Mouse (Mus musculus) limb, embryonic 11.5 days (tissue): ENCODE results near the gene Pdia4. TPM values are rescaled to one million over a fixed set of nuclear protein-coding genes. Genes with fewer than 3 reads are reported as not detected.
A peak's percentile ranks its signal among the peaks of the same experiment; 100 is the strongest.

ENCODE experiments used
- ATAC-seq: fragments of 200-750 bp; cut with Nextera tagmentation; 2 replicates; pipeline ENCODE4 v1.8.0; 2017; ENCODE audit warnings: low read depth; ENCODE audit not compliant: insufficient number of reproducible peaks, low FRiP score, low TSS enrichment
- DNase-seq: peaks from one replicate; pipeline ENCODE4 v3.0.0-alpha.2; 2015; ENCODE audit warnings: low spot score
- H3K27ac ChIP-seq: fragments of 300-500 bp; sonication (generic); replicated peaks from 2 replicates; pipeline ENCODE4 v1.5.1; 2014; ENCODE audit warnings: low read depth, mild to moderate bottlenecking, low read length
- H3K27me3 ChIP-seq: fragments of 300-500 bp; sonication (generic); 2 replicates; pipeline ENCODE4 v1.6.1; 2014; ENCODE audit warnings: mild to moderate bottlenecking, low read length, mixed read lengths; ENCODE audit not compliant: control insufficient read depth, insufficient read depth
- H3K36me3 ChIP-seq: fragments of 300-500 bp; sonication (generic); 2 replicates; pipeline ENCODE4 v1.6.1; 2014; ENCODE audit warnings: mild to moderate bottlenecking, low read length, moderate library complexity, mixed read lengths; ENCODE audit not compliant: control insufficient read depth, insufficient read depth
- H3K4me1 ChIP-seq: fragments of 300-500 bp; sonication (generic); 2 replicates; pipeline ENCODE4 v1.6.1; 2014; ENCODE audit warnings: low read length, mixed read lengths; ENCODE audit not compliant: control insufficient read depth, insufficient read depth
- H3K4me2 ChIP-seq: fragments of 300-500 bp; sonication (generic); 2 replicates; pipeline ENCODE4 v1.6.1; 2014; ENCODE audit warnings: low read depth, mild to moderate bottlenecking, moderate library complexity; ENCODE audit not compliant: severe bottlenecking
- H3K4me3 ChIP-seq: fragments of 300-500 bp; sonication (generic); 2 replicates; pipeline ENCODE4 v1.5.1; 2014; ENCODE audit warnings: low read depth, low read length
- H3K9ac ChIP-seq: fragments of 300-500 bp; sonication (generic); 2 replicates; pipeline ENCODE4 v1.6.1; 2014; ENCODE audit warnings: mild to moderate bottlenecking, low read length
- H3K9me3 ChIP-seq: fragments of 300-500 bp; sonication (generic); 2 replicates; pipeline ENCODE4 v1.6.1; 2016; ENCODE audit warnings: low read length; ENCODE audit not compliant: control insufficient read depth
- WGBS: fragments of 180-500 bp; shearing (Covaris S2); extraction: QIAGEN DNeasy Blood & Tissue Kit; methylation state at CpG from one replicate; pipeline ENCODE4 v1.1.7; 2014; 5-methylcytosine and 5-hydroxymethylcytosine counted together
- polyA plus RNA-seq: library from polyadenylated mRNA; unstranded; fragments of >200 nt; fragmentation: Nextera tagmentation; extraction: Ambion mirVana; gene quantifications from 2 replicates; pipeline ENCODE4 v1.2.1, GENCODE M21; 2014

The Pdia4 gene
- polyA plus RNA-seq, 1 experiment from 2014 or later = 322 TPM

DNA sequence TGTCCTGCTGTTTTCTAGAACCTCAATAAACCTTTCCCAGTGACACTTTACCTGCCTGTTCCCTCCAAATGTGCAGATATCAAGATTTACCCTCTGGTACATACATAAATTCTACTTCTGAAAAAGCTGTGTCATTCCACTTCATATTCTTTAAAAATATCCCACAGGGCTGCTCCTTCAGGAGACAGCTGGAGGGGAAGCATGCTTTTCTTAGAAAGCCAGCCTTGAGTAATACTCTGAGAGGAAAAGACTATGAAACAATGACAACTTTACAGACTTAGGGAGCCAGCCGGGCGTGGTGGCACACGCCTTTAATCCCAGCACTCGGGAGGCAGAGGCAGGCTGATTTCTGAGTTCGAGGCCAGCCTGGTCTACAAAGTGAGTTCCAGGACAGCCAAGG is 4.7 kb downstream of the Pdia4 start:
- no peak overlapping the region for H3K4me3 ChIP-seq
- no peak for ATAC-seq
- H3K27ac ChIP-seq = no peak overlapping the region
- H3K36me3 ChIP-seq = peaks cover 17% of the 10 kb centered on the region
- H3K27me3 ChIP-seq = no peaks in the 10 kb centered on the region
- no peaks in the 10 kb centered on the region for H3K9me3 ChIP-seq
- 0 out of 2 replicates have a peak, but pooled peaks cover 3% of the 10 kb centered on the region for H3K4me1 ChIP-seq
- 94% methylated on average over 5 of the region's 5 CpGs for WGBS
- no peak overlapping the region for H3K9ac ChIP-seq
- H3K4me2 ChIP-seq = no peak overlapping the region
- no peak for DNase-seq

DNA sequence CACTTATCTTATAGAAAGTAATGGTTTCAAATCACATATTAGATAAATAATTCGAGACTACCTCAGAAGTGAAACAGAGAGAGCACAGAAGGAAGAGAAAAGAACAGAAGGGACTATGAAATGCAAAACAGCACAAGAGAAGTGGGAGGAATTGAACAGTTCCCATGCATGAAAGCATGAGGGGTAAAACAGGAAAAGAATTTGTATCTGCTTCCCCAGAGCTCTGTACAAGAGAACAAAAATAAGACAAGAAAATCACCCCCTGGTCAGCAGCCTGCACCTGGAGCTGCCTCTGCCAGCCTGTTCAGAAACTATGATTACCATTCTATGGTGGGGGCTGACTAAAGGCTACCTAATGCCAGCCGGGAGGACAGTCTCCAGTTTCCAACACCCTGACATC is 5.8 kb downstream of the Pdia4 start:
- no peak overlapping the region for H3K27ac ChIP-seq
- H3K27me3 ChIP-seq = no peaks in the 10 kb centered on the region
- no peak overlapping the region for H3K9ac ChIP-seq
- WGBS = 81% methylated on average over 2 of the region's 2 CpGs
- H3K36me3 ChIP-seq = peaks cover 25% of the 10 kb centered on the region
- no peaks in the 10 kb centered on the region for H3K9me3 ChIP-seq
- 0 out of 2 replicates have a peak, but pooled peaks cover 3% of the 10 kb centered on the region for H3K4me1 ChIP-seq
- no peak overlapping the region for H3K4me2 ChIP-seq
- no peak overlapping the region for H3K4me3 ChIP-seq
- no peak for DNase-seq
- ATAC-seq = no peak

DNA sequence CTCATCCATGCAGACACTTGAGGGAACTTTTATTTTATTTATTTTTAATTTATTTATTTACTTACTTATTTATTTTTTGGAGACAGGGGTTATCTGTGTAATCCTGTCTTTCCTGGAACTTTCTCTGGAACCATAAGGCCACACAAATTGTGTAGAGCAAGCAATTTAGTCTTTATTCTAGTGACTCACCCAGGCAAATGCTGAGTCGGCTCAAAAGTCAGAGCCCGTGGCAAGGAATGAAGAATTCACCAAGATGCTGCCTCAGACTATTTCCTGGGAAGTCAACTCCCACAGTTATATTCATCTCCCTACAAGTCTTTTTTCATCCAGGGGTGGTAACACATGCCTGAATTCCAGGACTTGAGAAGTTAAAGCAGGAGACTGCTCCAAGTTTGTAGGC is 7.7 kb downstream of the Pdia4 start:
- H3K27ac ChIP-seq = no peak overlapping the region
- H3K9ac ChIP-seq = no peak overlapping the region
- H3K4me1 ChIP-seq = 0 out of 2 replicates have a peak, but pooled peaks cover 3% of the 10 kb centered on the region
- 87% methylated on average over 2 of the region's 2 CpGs for WGBS
- DNase-seq (no peak), ATAC-seq (no peak)
- H3K36me3 ChIP-seq = peaks cover 32% of the 10 kb centered on the region
- H3K4me2 ChIP-seq = no peak overlapping the region
- H3K9me3 ChIP-seq = no peaks in the 10 kb centered on the region
- H3K4me3 ChIP-seq = no peak overlapping the region
- H3K27me3 ChIP-seq = no peaks in the 10 kb centered on the region

DNA sequence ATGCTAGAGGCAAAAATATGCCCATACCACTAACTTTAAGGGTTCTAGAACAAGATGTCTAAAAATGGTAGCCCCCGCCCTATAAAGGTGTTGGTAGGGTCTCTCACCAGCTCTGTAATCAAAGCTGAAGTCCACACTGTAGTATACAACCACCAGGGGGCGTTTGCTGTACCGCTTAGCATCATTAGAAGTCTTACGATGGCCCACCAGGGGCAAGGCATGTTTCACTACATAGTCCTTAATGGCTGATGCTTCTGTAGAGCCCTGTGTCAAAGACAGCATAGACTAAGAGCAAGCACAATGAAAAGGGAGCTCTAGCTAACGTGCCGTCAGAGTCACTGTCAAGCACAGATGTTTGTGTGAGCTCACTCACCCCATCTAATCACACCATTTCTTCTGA is 14.2 kb downstream of the Pdia4 start:
- Histone ChIP-seq H3K4me1 (no peaks in the 10 kb centered on the region), H3K27ac (no peak overlapping the region), H3K9ac (no peak overlapping the region), H3K27me3 (no peaks in the 10 kb centered on the region), H3K4me3 (no peak overlapping the region), H3K36me3 (peaks cover 40% of the 10 kb centered on the region), H3K4me2 (no peak overlapping the region), H3K9me3 (no peaks in the 10 kb centered on the region)
- WGBS = 59% methylated on average over 6 of the region's 6 CpGs
- DNase-seq (peak; percentile 67), ATAC-seq (no peak)

DNA sequence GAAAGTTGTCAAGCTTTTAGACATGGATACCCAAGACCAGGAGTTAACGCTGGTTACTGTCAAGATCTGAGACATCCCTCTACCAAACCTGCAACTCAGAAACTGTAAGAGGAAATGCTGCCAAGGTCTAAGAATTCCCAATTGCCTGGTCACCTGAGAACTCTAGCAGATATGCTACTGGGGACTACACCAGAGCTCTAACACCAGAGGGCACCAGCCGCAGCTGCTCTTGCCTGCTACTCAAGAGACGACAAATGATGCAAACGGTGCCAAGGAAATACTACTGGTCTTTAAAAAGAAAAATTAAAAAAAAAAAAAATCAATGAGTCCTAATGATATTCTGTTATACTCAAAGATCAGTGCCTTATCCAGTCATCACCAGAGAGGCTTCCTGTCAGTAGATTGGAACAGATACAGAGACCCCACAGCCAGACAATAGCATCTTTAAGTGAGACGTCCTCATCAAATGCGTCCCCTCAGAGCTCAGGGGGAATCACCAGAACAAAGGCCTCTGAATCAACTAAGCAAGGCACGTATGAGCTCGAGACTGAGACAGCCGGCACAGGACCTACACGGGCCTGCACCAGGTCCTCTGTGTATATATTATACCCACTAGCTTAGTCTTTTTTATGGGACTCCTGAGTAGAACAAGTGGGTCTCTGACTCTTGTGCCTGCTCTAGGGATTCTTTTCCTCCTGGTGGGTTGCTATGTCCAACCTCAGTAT is 19.0 kb downstream of the Pdia4 start:
- Histone ChIP-seq H3K4me3 (no peak overlapping the region), H3K9ac (no peak overlapping the region), H3K4me1 (no peaks in the 10 kb centered on the region), H3K27ac (no peak overlapping the region), H3K36me3 (peaks cover 13% of the 10 kb centered on the region), H3K9me3 (no peaks in the 10 kb centered on the region), H3K27me3 (no peaks in the 10 kb centered on the region), H3K4me2 (no peak overlapping the region)
- DNase-seq = no peak
- 75% methylated on average over 10 of the region's 10 CpGs for WGBS
- ATAC-seq = no peak

DNA sequence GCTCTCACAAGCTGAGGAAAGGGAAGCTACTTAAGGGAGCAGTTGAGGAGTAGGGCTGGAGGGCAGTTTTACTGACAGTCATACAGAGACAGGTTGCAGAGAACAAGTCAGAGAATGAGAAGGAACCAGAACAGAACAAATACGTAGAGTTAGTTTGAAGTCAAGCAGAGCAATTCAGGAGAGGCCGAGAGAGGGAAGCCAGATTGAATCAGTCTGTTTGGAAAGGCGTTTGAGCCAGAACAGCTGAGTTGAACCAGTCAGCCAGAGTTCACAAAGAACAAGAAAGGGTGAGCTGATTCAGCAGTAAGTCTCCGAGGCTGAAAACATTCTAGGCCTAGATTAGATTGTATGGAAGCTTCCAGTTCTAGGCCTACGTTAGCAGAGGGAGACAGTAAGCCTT is 19.9 kb downstream of the Pdia4 start:
- Histone ChIP-seq H3K4me2 (no peak overlapping the region), H3K4me3 (no peak overlapping the region), H3K36me3 (peaks cover 8% of the 10 kb centered on the region), H3K9me3 (no peaks in the 10 kb centered on the region), H3K4me1 (no peaks in the 10 kb centered on the region), H3K9ac (no peak overlapping the region), H3K27me3 (no peaks in the 10 kb centered on the region), H3K27ac (no peak overlapping the region)
- no peak for DNase-seq
- WGBS = 87% methylated on average over 5 of the region's 5 CpGs
- ATAC-seq = no peak

DNA sequence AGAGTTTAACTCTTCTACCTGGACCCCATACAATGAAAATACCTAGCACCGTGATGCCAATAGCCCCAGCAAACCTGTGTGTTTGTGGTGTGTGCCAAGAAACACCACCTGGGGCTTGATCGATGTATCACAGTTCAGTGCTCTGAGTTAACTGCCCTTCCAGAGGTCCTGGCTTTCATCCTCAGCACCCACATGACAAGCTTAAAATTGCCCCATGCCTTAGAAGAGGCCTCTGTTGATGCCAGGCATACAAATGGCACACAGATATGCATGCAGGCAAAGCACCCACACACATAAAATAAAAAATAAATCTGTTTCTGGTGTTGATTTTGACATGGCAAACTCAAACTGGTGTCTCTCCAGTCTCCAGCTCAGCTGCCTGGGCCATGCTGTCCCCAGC is 20.7 kb downstream of the Pdia4 start:
- no peaks in the 10 kb centered on the region for H3K9me3 ChIP-seq
- H3K4me2 ChIP-seq = no peak overlapping the region
- no peaks in the 10 kb centered on the region for H3K4me1 ChIP-seq
- H3K9ac ChIP-seq = no peak overlapping the region
- H3K4me3 ChIP-seq = no peak overlapping the region
- no peaks in the 10 kb centered on the region for H3K27me3 ChIP-seq
- no peak for DNase-seq
- no peak overlapping the region for H3K27ac ChIP-seq
- 89% methylated on average over 2 of the region's 2 CpGs for WGBS
- H3K36me3 ChIP-seq = peaks cover 7% of the 10 kb centered on the region
- no peak for ATAC-seq

DNA sequence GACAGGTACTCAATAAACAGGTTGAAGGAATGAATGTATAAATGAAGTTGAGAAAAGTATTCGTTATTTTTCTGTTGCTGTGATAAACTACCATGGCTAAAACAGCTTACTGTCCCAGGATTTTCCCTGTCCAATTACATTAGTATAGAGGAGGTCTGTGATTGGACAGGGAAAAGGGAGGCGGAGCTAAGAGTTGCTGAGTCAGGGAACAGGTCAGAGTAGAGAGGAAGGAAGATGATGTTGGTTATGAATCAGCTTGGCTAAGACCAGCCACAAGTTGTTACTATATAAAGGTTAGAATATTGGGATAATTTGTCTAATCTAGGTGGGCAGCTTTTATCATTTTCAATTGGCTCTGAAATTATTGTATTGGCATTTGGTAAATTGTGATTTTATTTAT is 22.5 kb downstream of the Pdia4 start:
- ATAC-seq (no peak), DNase-seq (no peak)
- Histone ChIP-seq H3K4me1 (no peaks in the 10 kb centered on the region), H3K4me2 (no peak overlapping the region), H3K27me3 (no peaks in the 10 kb centered on the region), H3K4me3 (no peak overlapping the region), H3K9me3 (no peaks in the 10 kb centered on the region), H3K36me3 (no peaks in the 10 kb centered on the region; the same call in 1 of the 2 replicates), H3K9ac (no peak overlapping the region), H3K27ac (no peak overlapping the region)
- WGBS = 47% methylated on average over 2 of the region's 2 CpGs

DNA sequence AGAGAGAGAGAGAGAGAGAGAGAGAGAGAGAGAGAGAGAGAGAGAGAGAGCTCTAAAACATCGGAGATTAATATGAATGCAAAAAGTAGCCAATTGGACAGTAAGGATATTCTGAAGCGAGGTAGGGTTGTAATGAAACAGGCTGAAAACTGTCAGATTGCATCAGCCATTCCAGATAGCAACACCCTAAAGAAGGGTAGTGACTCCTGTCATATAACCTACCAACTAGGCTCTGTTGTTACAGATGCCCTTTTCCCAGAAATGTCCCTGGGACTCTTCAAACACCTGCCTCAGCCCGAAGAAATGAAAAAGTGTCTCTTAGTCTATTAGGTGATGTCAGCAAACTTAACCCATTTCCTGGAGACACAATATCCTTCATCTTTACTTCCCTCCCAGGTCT is 24.4 kb downstream of the Pdia4 start:
- peak overlapping the region; percentile 53 for H3K4me2 ChIP-seq

More for the DNA sequence above, 24.4 kb downstream of the Pdia4 start:
- H3K27ac ChIP-seq = peak overlapping the region; percentile 81; the same call in 1 of the 2 replicates
- no peaks in the 10 kb centered on the region for H3K27me3 ChIP-seq
- no peak for ATAC-seq
- H3K36me3 ChIP-seq = no peaks in the 10 kb centered on the region
- DNase-seq = no peak
- WGBS = 62% methylated on average over 3 of the region's 3 CpGs
- H3K9ac ChIP-seq = peak overlapping the region; percentile 73
- no peaks in the 10 kb centered on the region for H3K4me1 ChIP-seq
- H3K9me3 ChIP-seq = no peaks in the 10 kb centered on the region
- peak overlapping the region; percentile 42 for H3K4me3 ChIP-seq
